Mouse (Mus musculus): Measurements from ENCODE around the gene Kiss1.
"Not testable (repeated sequence)": the region's sequence is repeated elsewhere in the genome, so short reads cannot be mapped to it uniquely, and the experiment has no call there.

The Kiss1 gene

GRCm38 (mm10) chr1:133317149-133317548, 4.5 kb upstream of the Kiss1 start:
- no peak for DNase-seq (ENCODE audit: low spot score)

- DNase-seq (ENCODE audit: low spot score), result no peak
Observed at GRCm38 (mm10) chr1:133323333-133323732, 1.7 kb downstream of the Kiss1 start.

DNA sequence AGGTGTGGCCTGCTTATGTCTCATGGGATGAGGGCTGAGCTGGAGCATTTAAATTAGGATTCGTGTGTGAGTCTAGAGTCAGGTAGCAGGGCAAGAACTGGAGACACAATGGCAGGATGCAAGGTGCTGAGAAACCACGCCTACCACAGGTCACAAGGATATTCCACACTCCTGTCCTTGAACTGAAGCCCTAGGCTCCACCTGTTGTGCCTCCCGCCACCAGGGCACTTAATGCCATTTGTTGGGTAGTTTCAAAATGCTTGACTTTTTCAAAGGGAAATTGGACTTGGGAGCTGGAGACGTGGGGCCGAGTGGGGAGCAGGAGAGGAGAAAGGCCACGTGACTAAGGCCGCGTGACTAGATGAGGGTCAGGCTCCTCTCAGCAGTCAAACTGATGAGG, 4.3 kb downstream of the Kiss1 start:
- no peak for DNase-seq (ENCODE audit: low spot score)

DNA sequence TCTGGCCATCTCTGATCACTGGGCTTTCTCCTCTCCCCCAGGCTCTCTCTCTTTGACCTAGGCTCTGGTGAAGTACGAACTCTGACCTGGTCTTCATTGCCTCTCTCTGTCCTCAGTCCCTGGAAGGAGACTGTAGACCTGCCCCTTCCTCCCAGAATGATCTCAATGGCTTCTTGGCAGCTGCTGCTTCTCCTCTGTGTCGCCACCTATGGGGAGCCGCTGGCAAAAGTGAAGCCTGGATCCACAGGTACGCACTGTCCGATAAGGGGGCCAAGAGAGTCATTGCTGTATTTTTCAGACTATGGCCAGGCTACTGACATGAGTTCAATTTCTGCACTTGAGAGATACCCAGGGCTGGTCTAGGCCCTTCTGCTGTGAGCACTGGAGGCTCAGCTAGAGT, 5.4 kb downstream of the Kiss1 start:
- no peak for DNase-seq (ENCODE audit: low spot score)

DNA sequence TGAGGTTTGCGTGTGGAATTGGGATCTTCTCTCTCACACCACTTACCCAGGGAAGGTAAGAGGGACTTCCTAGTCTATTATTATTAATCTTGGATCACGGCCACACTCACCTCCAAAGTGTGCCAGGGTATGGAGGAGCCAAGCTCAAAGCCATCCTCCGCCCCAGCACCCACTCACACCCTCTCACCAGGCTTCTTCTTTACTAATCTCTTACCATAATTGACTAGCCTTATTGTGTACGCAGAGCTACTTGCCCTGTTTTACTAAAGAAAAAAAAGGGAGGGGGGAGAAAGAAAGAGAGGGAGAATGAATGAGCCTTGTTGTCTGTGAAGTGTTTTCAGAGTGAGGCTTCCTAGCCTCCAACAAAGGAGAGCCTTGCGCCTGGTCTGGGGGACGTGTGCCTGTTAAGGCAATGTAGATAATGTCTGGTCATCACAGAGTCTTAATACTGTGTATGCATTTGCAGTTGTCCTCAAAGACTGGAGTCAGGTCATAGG, 6.7 kb downstream of the Kiss1 start:
- DNase-seq (ENCODE audit: low spot score), result no peak

- peak; percentile 28 for DNase-seq (ENCODE audit: low spot score)
Observed at GRCm38 (mm10) chr1:133328896-133329637, 7.4 kb downstream of the Kiss1 start.

DNA sequence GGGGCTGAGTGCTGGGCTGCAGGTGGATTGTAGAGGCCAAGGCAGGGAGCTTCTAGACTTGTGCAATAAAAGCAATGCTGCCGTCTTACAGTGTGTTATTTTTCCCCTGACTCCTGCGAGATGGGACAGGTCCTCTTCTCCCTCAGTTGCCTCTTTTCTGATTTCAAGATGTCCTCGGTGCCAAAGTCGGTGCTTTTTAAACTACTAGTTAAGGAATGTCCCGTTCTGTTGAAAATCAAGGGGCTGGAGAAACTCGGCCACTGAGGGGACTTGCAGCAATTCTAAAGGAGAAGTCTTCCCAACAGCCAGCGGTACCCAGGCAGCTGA, 7.9 kb downstream of the Kiss1 start:
- no peak for DNase-seq (ENCODE audit: low spot score)

DNA sequence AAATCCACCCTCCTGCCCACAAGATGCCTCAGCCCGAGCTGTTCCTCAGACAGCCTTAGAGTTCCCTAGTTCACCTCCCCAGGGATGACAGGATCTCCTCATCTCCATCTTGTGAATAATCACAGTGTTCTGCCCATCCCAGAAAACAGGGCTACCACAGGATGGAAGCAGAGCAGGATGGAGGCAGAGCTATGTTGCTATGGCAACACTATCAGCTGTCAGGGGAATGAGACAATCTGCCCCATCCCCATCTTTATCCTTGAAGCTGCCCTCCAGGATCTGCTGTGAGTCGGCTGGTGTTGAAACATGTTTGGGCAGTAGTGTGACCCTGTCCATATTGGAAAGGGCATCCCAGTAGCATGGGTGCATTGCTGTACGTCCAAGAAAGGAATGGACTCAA, 9.5 kb downstream of the Kiss1 start:
- DNase-seq (ENCODE audit: low spot score), result peak; percentile 27

DNA sequence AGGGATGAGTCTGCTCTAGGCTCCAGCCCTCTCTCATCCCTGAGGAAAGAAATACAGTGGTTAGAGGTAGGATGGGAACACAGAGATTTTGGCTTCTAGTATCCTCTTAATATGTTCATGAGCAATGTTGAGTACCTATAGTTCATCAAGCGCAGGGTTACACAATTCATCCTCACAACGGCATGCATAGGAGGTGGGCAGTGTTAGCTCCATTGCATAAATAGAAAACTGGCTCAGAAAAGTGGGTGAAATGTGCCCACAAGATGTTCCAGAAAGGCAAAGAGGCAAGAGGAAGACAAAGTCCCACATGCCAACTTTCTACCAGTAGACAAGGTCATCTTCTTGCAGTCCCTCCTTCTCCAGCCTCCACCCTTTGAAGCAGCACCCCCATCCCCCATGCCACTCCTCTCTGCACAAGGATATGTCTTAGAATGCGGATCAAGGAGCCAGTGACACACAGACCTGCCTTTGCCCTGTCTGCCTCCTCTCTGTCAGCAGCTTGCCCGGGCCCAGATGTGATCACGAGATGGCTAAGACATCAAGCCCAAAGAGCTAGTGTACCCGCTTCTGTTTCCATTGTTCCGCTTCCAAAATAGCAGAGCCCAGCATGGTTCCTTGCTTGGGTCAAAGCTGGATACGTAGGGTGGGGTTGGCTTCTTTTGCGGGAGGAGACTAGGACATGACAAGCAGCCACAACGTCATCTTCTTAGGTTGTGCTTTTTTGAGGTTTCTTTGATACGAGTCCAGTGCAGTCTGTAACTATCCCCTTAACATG, 11.2 kb downstream of the Kiss1 start:
- DNase-seq (ENCODE audit: low spot score), result no peak

GRCm38 (mm10) chr1:133333937-133334336, 12.3 kb downstream of the Kiss1 start:
- DNase-seq (ENCODE audit: low spot score), result no peak

GRCm38 (mm10) chr1:133340403-133340802, 18.7 kb downstream of the Kiss1 start:
- DNase-seq (ENCODE audit: low spot score), result not testable (repeated sequence)

DNA sequence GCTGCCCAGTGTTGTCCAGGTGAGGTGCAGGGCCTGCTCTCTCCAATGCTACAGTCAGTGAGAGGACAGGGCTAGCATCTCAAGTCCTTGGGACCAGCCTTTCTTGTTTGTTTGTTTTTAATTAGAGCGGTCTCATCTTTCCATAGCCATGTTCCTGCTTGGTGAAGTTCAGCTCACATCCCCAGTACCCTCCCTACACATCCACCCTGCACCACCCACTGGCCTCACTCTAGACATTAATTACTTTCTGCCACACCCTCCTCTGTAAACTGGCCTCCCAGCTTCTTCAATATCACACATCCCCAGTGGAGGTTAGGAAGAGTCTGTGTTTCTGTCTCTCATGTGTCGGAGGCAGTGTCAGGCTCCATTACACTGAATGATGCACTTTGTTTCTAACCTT, 22.7 kb downstream of the Kiss1 start:
- DNase-seq (ENCODE audit: low spot score), result no peak

DNA sequence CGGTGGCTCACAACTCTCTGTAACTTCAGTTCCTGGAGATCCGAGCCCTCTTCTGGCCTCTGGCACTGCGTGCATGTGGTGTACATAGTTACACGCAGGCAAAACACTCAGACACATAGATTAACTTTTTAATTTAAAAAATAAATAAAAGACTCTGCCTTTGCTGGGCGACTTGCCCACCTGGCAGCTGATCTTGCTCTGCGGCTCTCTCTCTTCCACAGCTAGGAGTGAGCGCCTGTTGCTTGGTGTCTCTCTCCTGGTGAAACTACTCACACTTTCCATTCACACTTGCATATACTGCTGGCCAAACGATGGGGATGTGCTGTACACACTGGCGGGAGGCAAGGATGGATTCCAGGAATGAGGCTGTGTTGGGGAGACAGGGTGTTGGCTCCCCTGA, 24.9 kb downstream of the Kiss1 start:
- DNase-seq (ENCODE audit: low spot score), result no peak

DNA sequence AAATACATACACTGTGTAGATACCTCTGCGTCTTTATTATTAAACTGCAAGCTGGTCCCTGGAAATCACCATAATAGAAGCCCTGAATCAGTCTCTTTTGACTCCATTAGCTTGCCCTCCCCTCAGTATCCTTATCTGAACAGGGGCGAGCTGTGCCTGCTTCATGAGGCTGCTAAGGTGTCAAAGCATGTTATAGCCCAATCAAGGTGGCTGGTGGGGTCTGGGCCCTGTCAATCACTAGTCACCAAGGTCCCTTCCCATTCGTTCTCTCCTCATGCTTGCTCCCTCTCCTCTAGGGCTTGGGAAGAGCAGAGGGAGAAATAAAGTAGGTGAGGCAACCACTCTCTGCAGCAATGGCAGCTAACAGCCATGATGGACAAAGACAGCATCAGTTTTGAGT, 25.6 kb downstream of the Kiss1 start:
- DNase-seq (ENCODE audit: low spot score), result no peak

DNA sequence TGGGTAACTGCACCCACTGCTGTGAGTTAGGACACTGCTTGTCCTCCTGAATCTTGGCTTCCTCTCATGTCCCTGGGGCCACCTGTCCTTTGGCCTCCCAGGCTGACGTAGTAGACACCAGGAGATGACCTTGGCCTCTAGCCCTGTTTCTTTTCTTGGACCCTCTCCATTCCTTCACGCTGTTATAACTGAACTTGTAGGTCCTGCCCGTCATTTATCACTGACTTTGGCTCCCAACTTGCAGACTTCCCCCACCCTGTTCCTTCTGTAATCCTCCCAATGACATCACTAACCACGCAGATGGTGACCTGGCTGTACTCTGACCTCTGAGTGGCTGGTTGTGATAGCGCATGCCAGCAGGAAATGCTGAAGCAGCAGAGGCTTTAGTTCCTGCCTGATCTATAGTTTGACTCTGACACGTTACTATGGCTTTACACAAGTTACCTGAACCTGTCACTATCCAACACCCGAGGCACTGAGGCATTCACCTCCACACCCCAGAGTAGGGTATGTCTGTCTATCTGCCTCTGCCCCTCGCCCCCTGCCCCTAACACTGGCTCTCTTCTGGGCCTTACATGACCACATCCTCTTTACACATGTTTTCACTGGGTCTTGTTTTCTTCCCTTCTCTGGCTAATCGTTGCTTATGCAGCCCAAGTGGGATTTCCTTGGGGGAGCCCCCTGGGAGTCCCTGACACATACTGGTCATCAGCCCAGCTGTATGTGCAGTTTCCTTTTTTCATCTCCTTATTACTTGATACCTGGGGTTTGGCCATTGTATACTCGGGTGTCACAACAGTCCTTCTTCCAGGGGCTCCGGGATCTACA, 26.2 kb downstream of the Kiss1 start:
- no peak for DNase-seq (ENCODE audit: low spot score)

GRCm38 (mm10) chr1:133350210-133350609, 28.5 kb downstream of the Kiss1 start, which contains the start of gene Ren1:
Gene Ren1 (plus strand): TSS chr1:133350510.
- no peak for DNase-seq (ENCODE audit: low spot score)

DNA sequence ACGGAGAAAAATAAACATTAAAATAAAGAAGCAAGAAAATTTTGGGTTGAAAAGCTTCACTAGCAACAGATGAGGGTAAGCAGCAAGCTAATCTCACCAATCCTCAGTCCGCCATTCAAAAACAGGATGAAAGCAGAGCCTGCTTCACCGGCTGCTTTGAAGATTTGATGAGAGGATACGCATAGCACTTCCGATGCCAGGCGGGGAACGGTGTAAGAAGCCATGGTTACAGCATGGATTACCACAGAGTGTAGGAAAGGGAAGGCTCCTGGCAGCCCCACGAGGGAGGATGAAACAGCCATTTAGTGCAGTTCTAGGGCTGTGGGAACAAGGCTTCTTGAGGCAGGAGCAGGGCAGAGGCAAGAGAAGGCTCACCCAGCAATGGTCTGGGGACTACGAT, 30.1 kb downstream of the Kiss1 start:
- no peak for DNase-seq (ENCODE audit: low spot score)

DNA sequence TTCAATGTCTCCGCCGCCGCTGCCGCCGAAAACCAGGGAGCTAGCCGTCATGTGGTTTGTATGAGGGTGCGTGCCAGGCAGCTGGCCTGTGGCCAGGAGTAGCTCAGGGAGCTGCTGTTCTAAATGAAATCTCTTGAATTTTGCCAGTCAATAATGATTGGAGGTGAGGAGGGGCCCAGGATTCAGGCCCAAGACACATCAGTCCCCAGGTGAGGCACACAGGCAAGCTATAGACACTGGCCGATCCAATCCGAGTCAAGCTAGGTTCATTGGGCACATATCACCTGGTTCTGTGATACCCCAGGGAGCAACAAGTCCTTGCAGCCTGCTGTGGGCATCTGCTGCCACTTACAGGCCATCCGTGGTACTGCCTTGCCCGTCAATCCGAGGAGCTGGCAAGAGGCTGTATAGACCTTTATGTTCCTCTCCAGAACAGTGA, 31.7 kb downstream of the Kiss1 start:
- peak; percentile 85 for DNase-seq (ENCODE audit: low spot score)

GRCm38 (mm10) chr1:133355469-133355868, 33.8 kb downstream of the Kiss1 start:
- DNase-seq (ENCODE audit: low spot score), result no peak

- no peak for DNase-seq (ENCODE audit: low spot score)
Observed at GRCm38 (mm10) chr1:133355912-133356311, 34.2 kb downstream of the Kiss1 start.

DNA sequence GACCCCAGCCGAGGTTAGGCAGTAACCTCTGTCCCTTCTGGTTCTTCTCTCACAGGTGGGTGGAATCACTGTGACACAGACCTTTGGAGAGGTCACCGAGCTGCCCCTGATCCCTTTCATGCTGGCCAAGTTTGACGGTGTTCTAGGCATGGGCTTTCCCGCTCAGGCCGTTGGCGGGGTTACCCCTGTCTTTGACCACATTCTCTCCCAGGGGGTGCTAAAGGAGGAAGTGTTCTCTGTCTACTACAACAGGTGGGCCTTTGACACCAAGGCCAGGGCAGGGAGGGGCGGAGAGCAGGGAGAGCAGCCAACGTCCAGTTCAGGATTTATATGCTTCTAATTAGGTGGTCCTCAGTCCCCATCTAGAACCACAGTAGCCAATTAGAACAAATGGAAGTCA, 34.7 kb downstream of the Kiss1 start:
- no peak for DNase-seq (ENCODE audit: low spot score)

GRCm38 (mm10) chr1:133361006-133361405, 39.3 kb downstream of the Kiss1 start:
- DNase-seq (ENCODE audit: low spot score), result no peak

GRCm38 (mm10) chr1:133362103-133362502, 40.4 kb downstream of the Kiss1 start:
- no peak for DNase-seq (ENCODE audit: low spot score)

Data from retina, embryonic 14.5 days (tissue).